Mouse (Mus musculus) heart, adult 2 months (tissue): ENCODE data around the gene Uggt1.

Experiments
- CTCF ChIP-seq: fragments of 200-600 bp; IDR thresholded peaks from 2 replicates; pipeline ENCODE4 v1.8.1; 2022; ENCODE audit warnings: antibody characterized with exemption, mild to moderate bottlenecking, moderate library complexity
- EP300 ChIP-seq: fragments of 200-500 bp; IDR thresholded peaks from 2 replicates; pipeline ENCODE4 v1.6.1; 2011; ENCODE audit warnings: low read depth, low read length, control low read depth; ENCODE audit not compliant: insufficient read depth
- POLR2A ChIP-seq: fragments of 200-500 bp; IDR thresholded peaks from 2 replicates; pipeline ENCODE4 v1.6.1; 2011; ENCODE audit warnings: mild to moderate bottlenecking, low read depth, low read length, control low read depth; ENCODE audit not compliant: insufficient read depth

DNA sequence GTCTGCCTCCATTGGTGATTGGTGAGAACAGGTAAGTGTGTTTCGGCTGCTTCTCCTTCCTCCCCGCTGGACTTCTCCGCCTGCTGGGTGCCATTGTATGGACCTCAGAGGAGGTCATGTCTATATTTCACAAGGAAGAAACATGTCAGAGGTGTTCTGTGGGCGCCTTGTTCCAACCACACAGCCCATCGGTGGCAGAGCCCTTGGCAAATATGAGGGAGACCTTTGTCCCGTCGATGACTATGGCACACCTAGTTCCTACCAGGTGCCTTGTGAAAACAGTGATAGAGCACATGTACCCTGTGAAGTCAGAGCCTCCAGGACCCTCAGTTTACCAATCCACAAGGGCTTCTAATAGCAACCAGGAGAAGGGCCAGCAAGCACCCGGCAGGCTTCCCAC, 150.8 kb downstream of the Uggt1 start:
- no peak for TF ChIP-seq POLR2A
- TF ChIP-seq CTCF, result no peak
- TF ChIP-seq EP300, result no peak
